Mouse (Mus musculus) midbrain, embryonic 10.5 days (tissue): Measurements from ENCODE around the gene Eif3b. TPM values are rescaled to one million over a fixed set of nuclear protein-coding genes. Genes with fewer than 3 reads are reported as not detected.

Source experiments
- DNase-seq: peaks from one replicate; pipeline ENCODE4 v3.0.0-alpha.2; 2017; ENCODE audit warnings: low spot score
- H3K27ac ChIP-seq: fragments of 300-500 bp; sonication (generic); replicated peaks from 2 replicates; pipeline ENCODE4 v1.5.1; 2016; ENCODE audit warnings: mild to moderate bottlenecking
- H3K27me3 ChIP-seq: fragments of 300-500 bp; sonication (generic); 2 replicates; pipeline ENCODE4 v1.6.1; 2016; ENCODE audit warnings: low read depth, mild to moderate bottlenecking; ENCODE audit not compliant: poor library complexity, severe bottlenecking
- H3K36me3 ChIP-seq: fragments of 300-500 bp; sonication (generic); 2 replicates; pipeline ENCODE4 v1.6.1; 2016; ENCODE audit warnings: mild to moderate bottlenecking, moderate library complexity
- H3K4me1 ChIP-seq: fragments of 300-500 bp; sonication (generic); 2 replicates; pipeline ENCODE4 v1.6.1; 2016
- H3K4me3 ChIP-seq: fragments of 300-500 bp; sonication (generic); 2 replicates; pipeline ENCODE4 v1.5.1; 2016; ENCODE audit warnings: mild to moderate bottlenecking, moderate library complexity
- H3K9me3 ChIP-seq: fragments of 300-500 bp; sonication (generic); replicated peaks from 2 replicates; pipeline ENCODE4 v1.6.1; 2016; ENCODE audit warnings: mild to moderate bottlenecking
- WGBS: fragments of 180-500 bp; shearing (Covaris S2); methylation state at CpG from one replicate; pipeline ENCODE4 v1.1.7; 2016; 5-methylcytosine and 5-hydroxymethylcytosine counted together
- polyA plus RNA-seq: library from polyadenylated mRNA; unstranded; fragments of >200 nt; fragmentation: Nextera tagmentation; extraction: Ambion mirVana; gene quantifications from 2 replicates; pipeline ENCODE4 v1.2.1, GENCODE M21; 2016

Gene Eif3b
- polyA plus RNA-seq, 1 experiment from 2014 or later: 153 TPM

DNA sequence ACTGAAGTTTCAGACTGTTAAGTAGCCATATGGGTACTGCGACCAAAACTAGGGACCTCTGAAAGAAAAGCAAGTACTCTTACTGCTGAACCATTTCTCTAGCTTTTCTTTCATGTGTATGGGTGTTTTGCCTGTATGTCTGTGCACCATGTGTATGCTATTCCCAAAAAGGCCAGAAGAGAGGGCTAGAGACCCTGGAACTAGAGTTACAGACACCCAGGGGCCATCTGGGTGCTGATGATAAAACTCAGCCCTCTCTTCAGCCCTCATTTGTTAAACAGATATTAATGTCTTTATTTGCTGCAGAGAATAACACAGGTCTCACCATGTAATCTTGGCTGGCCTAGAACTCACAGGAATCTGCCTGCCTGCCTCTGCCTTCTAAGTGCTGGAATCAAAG is 34.7 kb upstream of the Eif3b start:
- Histone ChIP-seq H3K27ac (peak overlapping the region; percentile 77; the same call in 1 of the 2 replicates), H3K27me3 (no peaks in the 10 kb centered on the region), H3K4me1 (peaks cover 42% of the 10 kb centered on the region), H3K36me3 (0 out of 2 replicates have a peak, but pooled peaks cover 7% of the 10 kb centered on the region), H3K4me3 (no peak overlapping the region), H3K9me3 (no peaks in the 10 kb centered on the region)
- DNase-seq: no peak
- 83% methylated on average over 1 of the region's 1 CpGs for WGBS

GRCm38 (mm10) chr5:140387236-140387635 is 31.9 kb upstream of the Eif3b start:
- 90% methylated on average over 7 of the region's 7 CpGs for WGBS
- Histone ChIP-seq H3K27ac (no peak overlapping the region), H3K4me1 (peaks cover 43% of the 10 kb centered on the region), H3K4me3 (peak overlapping the region; percentile 75; the same call in 1 of the 2 replicates), H3K27me3 (peaks cover 6% of the 10 kb centered on the region), H3K36me3 (no peaks in the 10 kb centered on the region), H3K9me3 (no peaks in the 10 kb centered on the region)
- no peak for DNase-seq

GRCm38 (mm10) chr5:140387816-140388510 is 31.2 kb upstream of the Eif3b start:
- Histone ChIP-seq H3K27ac (peak overlapping the region; percentile 84; the same call in 1 of the 2 replicates), H3K4me1 (peaks cover 43% of the 10 kb centered on the region), H3K27me3 (peaks cover 6% of the 10 kb centered on the region), H3K36me3 (no peaks in the 10 kb centered on the region), H3K4me3 (peak overlapping the region; percentile 75), H3K9me3 (no peaks in the 10 kb centered on the region)
- WGBS: 81% methylated on average over 12 of the region's 12 CpGs
- DNase-seq: no peak

DNA sequence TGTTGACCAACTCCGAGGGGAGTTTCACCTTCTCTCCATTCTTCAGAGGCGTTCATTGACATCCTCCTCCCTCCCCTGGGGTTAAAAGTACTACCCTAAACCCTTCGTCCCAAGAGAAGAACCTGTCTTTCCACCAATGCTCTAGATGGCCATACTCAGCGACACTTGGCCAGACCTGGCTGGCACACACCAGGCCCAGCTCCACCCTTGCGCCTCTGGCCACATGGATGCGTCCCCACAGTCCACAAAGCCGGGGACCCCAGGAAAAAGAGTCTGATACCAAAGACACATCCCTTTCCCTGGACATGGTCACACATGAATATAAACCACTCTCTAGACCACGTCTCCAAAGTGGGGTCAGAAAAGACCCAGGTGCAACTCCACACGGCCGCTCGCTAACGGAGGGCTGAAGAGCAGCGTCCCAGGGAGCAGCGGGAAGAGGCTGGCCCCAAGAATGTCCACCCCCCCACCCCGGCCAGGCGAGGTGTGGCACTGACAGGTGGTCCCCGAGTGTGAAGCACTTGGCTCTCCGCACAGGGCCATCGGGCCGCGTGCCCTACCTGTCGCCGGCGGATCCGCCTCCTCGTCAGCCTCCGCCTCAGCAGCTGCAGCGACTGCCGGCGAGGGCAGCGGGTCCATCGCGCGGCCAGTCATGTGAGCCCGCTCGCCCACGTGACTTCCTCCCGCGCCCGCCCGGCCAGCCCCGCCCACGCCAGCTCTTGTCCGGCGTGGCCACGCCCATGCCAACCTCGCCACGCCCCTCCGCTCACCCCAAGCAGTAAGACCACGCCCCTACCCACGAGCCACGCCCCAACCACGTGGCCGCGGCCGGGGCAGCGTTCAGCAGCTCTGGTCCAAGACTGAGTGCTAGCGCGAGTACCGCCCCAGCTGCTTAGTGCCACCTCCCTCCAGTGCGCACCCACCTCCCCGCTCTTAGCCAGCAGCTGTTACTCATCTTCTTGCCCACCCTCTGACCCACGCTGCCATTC is 30.2 kb upstream of the Eif3b start, which contains the start of gene Snx8:
Gene Snx8 (minus strand): TSS at position 675 of the 989 bp plus-strand sequence.
- Histone ChIP-seq H3K27ac (peak within 1 kb of the TSS; percentile 84), H3K4me1 (peaks cover 36% of the 10 kb centered on the region), H3K4me3 (peak within 1 kb of the TSS; percentile 75), H3K27me3 (peaks cover 6% of the 10 kb centered on the region), H3K9me3 (no peaks in the 10 kb centered on the region), H3K36me3 (no peaks in the 10 kb centered on the region)
- DNase-seq: peak; percentile 98
- 1% methylated on average over 63 of the region's 63 CpGs for WGBS

DNA sequence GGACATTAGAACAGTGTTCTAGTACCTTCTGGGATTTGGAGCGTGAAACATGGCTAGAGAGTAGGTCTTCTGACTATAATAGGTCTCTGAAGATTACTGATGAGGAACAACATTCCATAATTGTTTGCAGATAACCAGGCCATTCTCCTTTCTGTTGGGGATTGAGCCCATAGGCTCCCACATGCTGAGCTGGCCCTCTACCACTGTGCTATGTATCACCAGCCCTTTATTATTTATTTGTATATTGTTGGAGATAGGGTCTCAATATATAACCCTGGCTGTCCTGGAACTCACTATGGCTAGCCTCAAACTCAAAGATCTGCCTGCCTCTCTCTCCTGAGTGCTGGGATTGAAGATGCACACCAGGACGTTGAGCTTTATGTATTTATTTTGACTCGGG is 29.5 kb upstream of the Eif3b start:
- H3K27me3 ChIP-seq: peaks cover 6% of the 10 kb centered on the region
- 61% methylated on average over 3 of the region's 3 CpGs for WGBS
- peak overlapping the region; percentile 75 for H3K4me3 ChIP-seq
- DNase-seq: no peak
- H3K9me3 ChIP-seq: no peaks in the 10 kb centered on the region
- peak overlapping the region; percentile 84 for H3K27ac ChIP-seq
- H3K4me1 ChIP-seq: peaks cover 29% of the 10 kb centered on the region
- no peaks in the 10 kb centered on the region for H3K36me3 ChIP-seq

DNA sequence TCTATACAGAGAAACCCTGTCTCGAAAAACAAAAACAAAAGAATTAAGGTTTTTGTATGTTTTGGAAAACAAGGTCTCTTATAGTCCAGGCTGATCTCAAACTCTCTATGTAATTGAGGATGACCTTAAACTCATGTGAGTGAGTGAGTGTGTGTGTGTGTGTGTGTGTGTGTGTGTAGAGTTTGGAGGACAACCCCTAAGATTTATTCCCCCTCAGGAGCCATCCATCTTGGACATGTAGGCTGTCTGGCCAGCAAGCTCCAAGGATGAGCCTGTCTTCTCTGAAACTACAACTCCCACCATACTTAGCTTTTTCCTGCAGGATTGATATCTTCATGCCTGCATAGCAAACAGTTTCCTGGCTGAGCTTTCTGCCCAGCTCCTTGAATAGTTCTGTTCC is 27.7 kb upstream of the Eif3b start:
- Histone ChIP-seq H3K27me3 (peaks cover 6% of the 10 kb centered on the region), H3K4me1 (peaks cover 29% of the 10 kb centered on the region), H3K27ac (no peak overlapping the region), H3K4me3 (no peak overlapping the region), H3K36me3 (no peaks in the 10 kb centered on the region), H3K9me3 (no peaks in the 10 kb centered on the region)
- no peak for DNase-seq
- 83% methylated on average over 1 of the region's 1 CpGs for WGBS

- no peak for DNase-seq
- Histone ChIP-seq H3K4me3 (no peak overlapping the region), H3K9me3 (no peaks in the 10 kb centered on the region), H3K27me3 (peaks cover 6% of the 10 kb centered on the region), H3K36me3 (no peaks in the 10 kb centered on the region), H3K27ac (no peak overlapping the region), H3K4me1 (peaks cover 24% of the 10 kb centered on the region)
- WGBS: 86% methylated on average over 5 of the region's 5 CpGs
Measured at GRCm38 (mm10) chr5:140391981-140392380, 27.1 kb upstream of the Eif3b start.

DNA sequence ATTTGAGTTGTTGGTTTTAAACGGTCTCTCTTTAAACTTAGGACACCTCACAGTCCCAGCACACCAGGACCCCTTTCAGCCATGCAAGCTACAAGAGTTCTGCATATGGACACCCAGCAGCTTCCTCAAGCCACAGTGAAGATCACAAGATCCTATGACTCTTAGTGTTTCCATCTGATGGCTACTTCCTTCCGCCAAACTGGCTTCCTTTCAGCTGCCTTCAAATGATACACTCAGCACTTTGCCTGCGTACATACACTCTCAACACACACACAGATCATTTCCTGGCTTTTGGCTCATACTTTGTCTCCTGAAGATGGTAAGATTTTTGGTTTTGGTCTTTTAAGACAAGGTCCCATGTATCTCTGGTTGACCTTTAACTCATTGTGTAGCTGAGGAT is 26.4 kb upstream of the Eif3b start:
- H3K27ac ChIP-seq: no peak overlapping the region
- H3K4me1 ChIP-seq: peaks cover 17% of the 10 kb centered on the region
- DNase-seq: no peak
- 91% methylated on average over 3 of the region's 3 CpGs for WGBS
- peaks cover 6% of the 10 kb centered on the region for H3K27me3 ChIP-seq
- H3K36me3 ChIP-seq: no peaks in the 10 kb centered on the region
- H3K4me3 ChIP-seq: no peak overlapping the region
- no peaks in the 10 kb centered on the region for H3K9me3 ChIP-seq

DNA sequence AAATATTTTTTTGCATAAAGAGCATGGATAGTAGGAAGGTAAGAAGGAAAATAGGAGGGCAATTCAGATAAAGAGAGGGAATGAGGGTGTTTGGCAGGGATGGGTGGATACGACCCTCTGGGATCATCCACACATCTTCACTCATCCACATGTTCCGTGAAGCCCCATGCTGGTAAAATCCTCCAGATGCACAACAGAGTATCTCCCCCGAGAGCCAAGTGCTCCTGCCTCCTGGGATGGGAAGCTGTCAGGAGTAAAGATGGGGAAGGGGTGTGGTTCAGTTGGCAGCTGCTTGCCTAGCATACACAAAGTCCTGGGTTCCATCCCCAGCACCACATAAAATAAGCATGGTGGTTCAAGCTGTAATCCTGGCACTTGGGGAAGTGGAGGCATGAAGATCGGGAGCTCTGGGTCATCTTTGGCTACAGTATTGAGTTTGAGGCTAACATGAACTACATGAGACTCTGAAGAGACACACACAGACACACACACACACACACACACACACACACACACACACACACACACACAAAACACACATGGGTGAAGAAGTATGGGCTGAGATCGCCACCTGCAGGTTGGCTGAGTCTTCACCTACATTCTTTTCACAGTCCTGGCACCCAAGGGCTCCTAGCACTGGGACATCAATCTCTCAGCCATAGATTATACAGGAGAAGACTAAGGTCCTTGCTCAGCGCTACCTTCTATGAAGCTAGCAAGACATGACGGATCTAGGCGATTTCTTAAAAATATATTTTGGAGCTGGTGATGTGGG is 22.8 kb upstream of the Eif3b start:
- 69% methylated on average over 8 of the region's 8 CpGs for WGBS
- no peak overlapping the region for H3K27ac ChIP-seq
- no peaks in the 10 kb centered on the region for H3K9me3 ChIP-seq
- no peak for DNase-seq
- no peak overlapping the region for H3K4me3 ChIP-seq
- no peaks in the 10 kb centered on the region for H3K4me1 ChIP-seq
- no peaks in the 10 kb centered on the region for H3K27me3 ChIP-seq
- H3K36me3 ChIP-seq: no peaks in the 10 kb centered on the region

GRCm38 (mm10) chr5:140402640-140403270 is 16.4 kb upstream of the Eif3b start:
- no peak for DNase-seq
- H3K4me3 ChIP-seq: no peak overlapping the region
- H3K27ac ChIP-seq: no peak overlapping the region
- WGBS: 92% methylated on average over 4 of the region's 4 CpGs
- no peaks in the 10 kb centered on the region for H3K4me1 ChIP-seq
- H3K36me3 ChIP-seq: no peaks in the 10 kb centered on the region
- no peaks in the 10 kb centered on the region for H3K9me3 ChIP-seq
- H3K27me3 ChIP-seq: no peaks in the 10 kb centered on the region

- H3K9me3 ChIP-seq: no peaks in the 10 kb centered on the region
- no peak for DNase-seq
- no peak overlapping the region for H3K4me3 ChIP-seq
- WGBS: 85% methylated on average over 6 of the region's 6 CpGs
- H3K27me3 ChIP-seq: no peaks in the 10 kb centered on the region
- no peaks in the 10 kb centered on the region for H3K4me1 ChIP-seq
- no peaks in the 10 kb centered on the region for H3K36me3 ChIP-seq
- no peak overlapping the region for H3K27ac ChIP-seq
Measured at GRCm38 (mm10) chr5:140405126-140405525, 14.0 kb upstream of the Eif3b start.

- WGBS: 83% methylated on average over 6 of the region's 6 CpGs
- Histone ChIP-seq H3K4me1 (no peaks in the 10 kb centered on the region), H3K9me3 (no peaks in the 10 kb centered on the region), H3K27ac (no peak overlapping the region), H3K36me3 (no peaks in the 10 kb centered on the region), H3K4me3 (no peak overlapping the region), H3K27me3 (no peaks in the 10 kb centered on the region)
- DNase-seq: no peak
Measured at GRCm38 (mm10) chr5:140406666-140407065, 12.5 kb upstream of the Eif3b start.
